Mouse (Mus musculus): Measurements from ENCODE around the gene Heatr6.

Gene Heatr6

GRCm38 (mm10) chr11:83747376-83748265 is 5.9 kb upstream of the Heatr6 start:
- DNase-seq (ENCODE audit: low read depth, low spot score): no peak

GRCm38 (mm10) chr11:83754227-83754626 is 731 bp downstream of the Heatr6 start:
- DNase-seq (ENCODE audit: low read depth, low spot score): no peak

GRCm38 (mm10) chr11:83767306-83767705 is 13.8 kb downstream of the Heatr6 start:
- no peak for DNase-seq (ENCODE audit: low read depth, low spot score)

- no peak for DNase-seq (ENCODE audit: low read depth, low spot score)
Observed at GRCm38 (mm10) chr11:83768976-83769375, 15.5 kb downstream of the Heatr6 start.

GRCm38 (mm10) chr11:83771014-83771413 is 17.5 kb downstream of the Heatr6 start:
- no peak for DNase-seq (ENCODE audit: low read depth, low spot score)

- DNase-seq (ENCODE audit: low read depth, low spot score): no peak
Observed at GRCm38 (mm10) chr11:83772341-83772740, 18.8 kb downstream of the Heatr6 start.

GRCm38 (mm10) chr11:83773691-83774090 is 20.2 kb downstream of the Heatr6 start:
- no peak for DNase-seq (ENCODE audit: low read depth, low spot score)

- DNase-seq (ENCODE audit: low read depth, low spot score): no peak
Observed at GRCm38 (mm10) chr11:83774324-83774723, 20.8 kb downstream of the Heatr6 start.

- no peak for DNase-seq (ENCODE audit: low read depth, low spot score)
Observed at GRCm38 (mm10) chr11:83776798-83777197, 23.3 kb downstream of the Heatr6 start.

- DNase-seq (ENCODE audit: low read depth, low spot score): no peak
Observed at GRCm38 (mm10) chr11:83783931-83784600, 30.6 kb downstream of the Heatr6 start.

GRCm38 (mm10) chr11:83784661-83785060 is 31.2 kb downstream of the Heatr6 start:
- DNase-seq (ENCODE audit: low read depth, low spot score): peak; percentile 20

GRCm38 (mm10) chr11:83785366-83785765 is 31.9 kb downstream of the Heatr6 start:
- DNase-seq (ENCODE audit: low read depth, low spot score): peak; percentile 81

- DNase-seq (ENCODE audit: low read depth, low spot score): no peak
Observed at GRCm38 (mm10) chr11:83786835-83787234, 33.3 kb downstream of the Heatr6 start.

GRCm38 (mm10) chr11:83787401-83788021 is 34.0 kb downstream of the Heatr6 start:
- peak; percentile 25 for DNase-seq (ENCODE audit: low read depth, low spot score)

GRCm38 (mm10) chr11:83788331-83788730 is 34.8 kb downstream of the Heatr6 start:
- no peak for DNase-seq (ENCODE audit: low read depth, low spot score)

- DNase-seq (ENCODE audit: low read depth, low spot score): peak; percentile 89
Observed at GRCm38 (mm10) chr11:83789259-83789658, 35.8 kb downstream of the Heatr6 start.

GRCm38 (mm10) chr11:83791133-83791532 is 37.6 kb downstream of the Heatr6 start:
- no peak for DNase-seq (ENCODE audit: low read depth, low spot score)

- no peak for DNase-seq (ENCODE audit: low read depth, low spot score)
Observed at GRCm38 (mm10) chr11:83792316-83792914, 38.9 kb downstream of the Heatr6 start.

GRCm38 (mm10) chr11:83793264-83793663 is 39.8 kb downstream of the Heatr6 start:
- DNase-seq (ENCODE audit: low read depth, low spot score): no peak

- no peak for DNase-seq (ENCODE audit: low read depth, low spot score)
Observed at GRCm38 (mm10) chr11:83796112-83796511, 42.6 kb downstream of the Heatr6 start.

GRCm38 (mm10) chr11:83796980-83797608 is 43.6 kb downstream of the Heatr6 start:
- DNase-seq (ENCODE audit: low read depth, low spot score): no peak
